Mouse (Mus musculus): ENCODE measurements around the gene Amigo3.

DNA sequence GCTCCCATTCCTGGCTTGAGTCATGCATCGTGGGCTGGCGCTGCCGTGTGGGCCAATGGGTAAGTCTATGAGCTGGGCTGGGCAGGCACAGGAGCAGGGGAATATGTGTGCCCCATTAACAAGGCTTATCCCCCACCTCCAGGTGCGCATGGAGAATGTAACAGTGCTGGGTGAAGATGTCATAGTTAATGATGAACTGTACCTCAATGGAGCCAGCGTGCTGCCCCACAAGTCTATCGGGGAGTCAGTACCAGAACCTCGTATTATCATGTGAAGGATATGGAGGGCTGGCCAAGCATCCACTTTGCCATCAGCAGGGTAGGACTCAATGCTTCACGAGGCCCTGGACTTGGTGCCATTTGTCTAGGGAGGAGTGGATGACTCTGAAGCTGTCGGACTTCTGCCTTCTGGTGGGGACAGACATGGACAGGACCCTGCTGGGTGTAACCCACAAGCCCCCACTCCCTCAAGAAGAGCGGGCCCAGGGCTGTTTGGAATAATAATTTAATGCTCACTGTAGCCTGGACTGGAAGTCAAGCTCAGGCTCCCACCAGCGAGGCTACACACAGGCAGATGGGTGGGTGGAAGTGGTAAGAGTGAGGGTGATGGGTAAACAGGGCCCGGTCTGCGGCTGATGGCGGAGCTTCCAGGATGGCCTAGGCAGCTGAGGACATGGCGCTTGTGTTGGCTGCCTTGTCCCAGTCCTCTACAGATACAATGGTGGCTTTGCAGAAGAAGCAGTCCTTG is 1.6 kb upstream of the Amigo3 start:
- TF ChIP-seq CTCF (IDR thresholded peaks at IDR 0.05) (no peak), EP300 (IDR thresholded peaks at IDR 0.05) (no peak)

All from lung, postnatal 0 days (tissue).